Comparison of ENCODE assay signal across 9 mouse cellular contexts in the genomic region with DNA sequence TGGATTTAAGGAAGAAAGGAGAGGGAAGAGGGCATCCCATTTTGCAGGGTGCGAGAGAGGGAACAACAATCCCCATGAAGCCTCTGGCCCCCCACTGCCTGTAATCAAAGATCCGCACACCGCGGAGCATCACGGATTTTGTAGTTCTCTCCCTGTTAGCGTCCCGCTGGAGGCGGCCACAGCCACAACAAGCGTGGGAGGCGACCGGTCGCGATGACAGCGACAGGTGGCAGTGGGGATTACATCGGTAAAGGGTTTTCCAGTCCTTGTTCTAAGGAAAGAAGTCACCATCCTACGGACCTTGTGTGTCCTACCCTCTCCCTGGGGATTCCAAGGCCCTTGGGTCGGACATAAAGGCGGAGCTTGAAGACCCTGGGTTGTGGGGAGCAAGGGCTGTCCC. TPM values are rescaled to one million over a fixed set of nuclear protein-coding genes. Genes with fewer than 3 reads are reported as not detected.
DNase-seq lines count a peak whose midpoint lies in the region; ATAC-seq and TF ChIP-seq lines count a peak whose summit lies in the region.
"Had no signal": no experiment of that assay in that cellular context is flagged by ENCODE, and none has a peak within 500 bp of the region (broad histone marks: within the 10 kb centered on the region; RNA-seq: fewer than 3 reads in every experiment).

No protein-coding gene starts in this region.

- TF ChIP-seq CTCF in gastrocnemius, adult 2 months (IDR thresholded peaks at IDR 0.05): no peak

- no peaks in the 10 kb centered on the region for H3K9me3 ChIP-seq in forebrain, embryonic 10.5 days
- H3K9me3 ChIP-seq in hindbrain, embryonic 14.5 days (ENCODE audit: control insufficient read depth, low read length): no peaks in the 10 kb centered on the region
- H3K9me3 ChIP-seq in limb, embryonic 13.5 days: no peaks in the 10 kb centered on the region

- H3K9ac ChIP-seq in hindbrain, embryonic 14.5 days: peak overlapping the region; percentile 59
- H3K9ac ChIP-seq in limb, embryonic 13.5 days: peak overlapping the region; percentile 25; the same call in 1 of the 2 replicates

- WGBS in forebrain, embryonic 10.5 days: under 1% methylated on average over 18 of the region's 18 CpGs
- WGBS in hindbrain, embryonic 14.5 days: 1% methylated on average over 18 of the region's 18 CpGs
- WGBS in limb, embryonic 13.5 days: 0% methylated on average over 18 of the region's 18 CpGs

- no peak overlapping the region for H3K27ac ChIP-seq in gastrocnemius, adult 2 months
- peak overlapping the region; percentile 79 for H3K27ac ChIP-seq in forebrain, embryonic 10.5 days
- no peak overlapping the region for H3K27ac ChIP-seq in hindbrain, embryonic 14.5 days
- no peak overlapping the region for H3K27ac ChIP-seq in limb, embryonic 13.5 days

- ATAC-seq in hindbrain, embryonic 14.5 days (ENCODE audit: low FRiP score): peak; percentile 31
- no peak for ATAC-seq in limb, embryonic 13.5 days (ENCODE audit: low FRiP score, low read depth)
- ATAC-seq in activated CD4-positive, CD25-positive, alpha-beta regulatory T cell, adult 4 months: no peak

- peak overlapping the region; percentile 87 for H3K4me2 ChIP-seq in hindbrain, embryonic 14.5 days (replicated peaks)
- H3K4me2 ChIP-seq in limb, embryonic 13.5 days (replicated peaks): peak overlapping the region; percentile 97

- DNase-seq in gastrocnemius, adult 2 months: peak; percentile 61
- DNase-seq in gastrocnemius, postnatal 36 days: no peak
- DNase-seq in adrenal gland, postnatal 36 days: peak; percentile 61 to 65
- DNase-seq in forebrain, embryonic 10.5 days (ENCODE audit: extremely low spot score, low spot score): peak; percentile 82
- DNase-seq in hindbrain, embryonic 14.5 days (ENCODE audit: low spot score): no peak
- DNase-seq in neural tube, embryonic 10.5 days (ENCODE audit: extremely low spot score, low spot score): peak; percentile 71

- peaks cover 71% of the 10 kb centered on the region for H3K27me3 ChIP-seq in forebrain, embryonic 10.5 days (ENCODE audit: poor library complexity, severe bottlenecking)
- peaks cover 3% of the 10 kb centered on the region; the same call in 1 of the 2 replicates for H3K27me3 ChIP-seq in hindbrain, embryonic 14.5 days (ENCODE audit: control insufficient read depth, insufficient read depth, low read length)
- peaks cover 90% of the 10 kb centered on the region for H3K27me3 ChIP-seq in limb, embryonic 13.5 days

- H3K4me1 ChIP-seq in forebrain, embryonic 10.5 days: peaks cover 55% of the 10 kb centered on the region
- H3K4me1 ChIP-seq in hindbrain, embryonic 14.5 days (replicated peaks; ENCODE audit: control insufficient read depth, insufficient read depth, low read length): peaks cover 33% of the 10 kb centered on the region
- peaks cover 44% of the 10 kb centered on the region for H3K4me1 ChIP-seq in limb, embryonic 13.5 days

- H3K4me3 ChIP-seq in gastrocnemius, adult 2 months: peak overlapping the region; percentile 59
- H3K4me3 ChIP-seq in forebrain, embryonic 10.5 days: peak overlapping the region; percentile 74
- H3K4me3 ChIP-seq in hindbrain, embryonic 14.5 days (replicated peaks; ENCODE audit: low read length): peak overlapping the region; percentile 63
- H3K4me3 ChIP-seq in limb, embryonic 13.5 days: peak overlapping the region; percentile 28

- intact Hi-C loops in gastrocnemius, adult 2 months (cut with DNase I): no loop called here
- intact Hi-C loops in gastrocnemius, postnatal 36 days (cut with DNase I): no loop called here

- H3K36me3 ChIP-seq in forebrain, embryonic 10.5 days (replicated peaks): no peaks in the 10 kb centered on the region
- H3K36me3 ChIP-seq in hindbrain, embryonic 14.5 days (replicated peaks; ENCODE audit: control insufficient read depth, insufficient read depth): no peaks in the 10 kb centered on the region
- H3K36me3 ChIP-seq in limb, embryonic 13.5 days: no peaks in the 10 kb centered on the region

RNA-seq across cellular contexts. Expression of a gene that starts 3.5 kb away (rescaled TPM):
- 1 to 10 TPM; 3.0 to 3.6 TPM for total RNA-seq in gastrocnemius, adult 2 months (2021)
- total RNA-seq in gastrocnemius, postnatal 36 days (2021): 1 to 10 TPM; 5.3 to 5.7 TPM
- 1 to 10 TPM; 2.6 to 3.9 TPM for total RNA-seq in adrenal gland, postnatal 36 days (2021)
- 0.80 and 0.84 TPM in 2 replicates for polyA plus RNA-seq in forebrain, embryonic 10.5 days (2016; fragmentation: Nextera tagmentation; extraction: Ambion mirVana)
- 7.2 and 8.6 TPM in 2 replicates for polyA plus RNA-seq in hindbrain, embryonic 14.5 days (2014; fragmentation: Nextera tagmentation; extraction: Ambion mirVana)
- polyA plus RNA-seq in limb, embryonic 13.5 days (2015; fragmentation: Nextera tagmentation; extraction: Ambion mirVana): 0.43 and 0.51 TPM in 2 replicates
- polyA plus RNA-seq in activated CD4-positive, CD25-positive, alpha-beta regulatory T cell, adult 4 months (2017; shearing (Covaris generic)): not detected

RNA-seq across cellular contexts. Expression of a gene that starts 14.8 kb away (rescaled TPM):
- total RNA-seq in gastrocnemius, adult 2 months (2021): under 1 TPM in 1 of 2 experiments, not detected in 1; 0.20 TPM
- under 1 TPM; 0.30 to 0.54 TPM for total RNA-seq in gastrocnemius, postnatal 36 days (2021)
- under 1 TPM; 0.40 to 0.89 TPM for total RNA-seq in adrenal gland, postnatal 36 days (2021)
- polyA plus RNA-seq in forebrain, embryonic 10.5 days (2016; fragmentation: Nextera tagmentation; extraction: Ambion mirVana): 0.29 and 0.48 TPM in 2 replicates
- 0.81 and 1.0 TPM in 2 replicates for polyA plus RNA-seq in hindbrain, embryonic 14.5 days (2014; fragmentation: Nextera tagmentation; extraction: Ambion mirVana)
- 1.0 and 1.3 TPM in 2 replicates for polyA plus RNA-seq in limb, embryonic 13.5 days (2015; fragmentation: Nextera tagmentation; extraction: Ambion mirVana)
- 1 to 10 TPM in 1 of 2 experiments, under 1 TPM in 1; 0.38 to 2.8 TPM for polyA plus RNA-seq in activated CD4-positive, CD25-positive, alpha-beta regulatory T cell, adult 4 months (2017; shearing (Covaris generic))

RNA-seq across cellular contexts. Expression of a gene that starts 33.2 kb away (rescaled TPM):
- total RNA-seq in gastrocnemius, adult 2 months (2021): 10 to 100 TPM; 40.6 to 42.7 TPM
- 10 to 100 TPM; 28.9 to 31.1 TPM for total RNA-seq in gastrocnemius, postnatal 36 days (2021)
- total RNA-seq in adrenal gland, postnatal 36 days (2021): 100 to 1,000 TPM in 1 of 2 experiments, 10 to 100 TPM in 1; 98.5 to 113 TPM
- 74.6 and 76.2 TPM in 2 replicates for polyA plus RNA-seq in forebrain, embryonic 10.5 days (2016; fragmentation: Nextera tagmentation; extraction: Ambion mirVana)
- polyA plus RNA-seq in hindbrain, embryonic 14.5 days (2014; fragmentation: Nextera tagmentation; extraction: Ambion mirVana): 50.7 and 53.6 TPM in 2 replicates
- 70.5 and 72.4 TPM in 2 replicates for polyA plus RNA-seq in limb, embryonic 13.5 days (2015; fragmentation: Nextera tagmentation; extraction: Ambion mirVana)
- polyA plus RNA-seq in activated CD4-positive, CD25-positive, alpha-beta regulatory T cell, adult 4 months (2017; shearing (Covaris generic)): 10 to 100 TPM; 38.0 to 61.3 TPM

RNA-seq across cellular contexts. Expression of a gene that starts 38.3 kb away (rescaled TPM):
- total RNA-seq in gastrocnemius, adult 2 months (2021): 1 to 10 TPM; 4.1 to 5.1 TPM
- total RNA-seq in gastrocnemius, postnatal 36 days (2021): 1 to 10 TPM; 5.6 to 6.7 TPM
- total RNA-seq in adrenal gland, postnatal 36 days (2021): 10 to 100 TPM; 12.6 to 17.0 TPM
- polyA plus RNA-seq in forebrain, embryonic 10.5 days (2016; fragmentation: Nextera tagmentation; extraction: Ambion mirVana): 190 and 195 TPM in 2 replicates
- polyA plus RNA-seq in hindbrain, embryonic 14.5 days (2014; fragmentation: Nextera tagmentation; extraction: Ambion mirVana): 14.0 and 17.9 TPM in 2 replicates
- polyA plus RNA-seq in limb, embryonic 13.5 days (2015; fragmentation: Nextera tagmentation; extraction: Ambion mirVana): 101 and 105 TPM in 2 replicates
- 10 to 100 TPM; 19.2 to 27.6 TPM for polyA plus RNA-seq in activated CD4-positive, CD25-positive, alpha-beta regulatory T cell, adult 4 months (2017; shearing (Covaris generic))

RNA-seq across cellular contexts. Expression of a gene that starts 55.1 kb away (rescaled TPM):
- under 1 TPM in 1 of 2 experiments, not detected in 1; 0.08 TPM for total RNA-seq in gastrocnemius, adult 2 months (2021)
- not detected for total RNA-seq in gastrocnemius, postnatal 36 days (2021)
- under 1 TPM; 0.30 to 0.49 TPM for total RNA-seq in adrenal gland, postnatal 36 days (2021)
- polyA plus RNA-seq in forebrain, embryonic 10.5 days (2016; fragmentation: Nextera tagmentation; extraction: Ambion mirVana): not detected in 2 replicates
- 0.09 TPM in 1 of 2 replicates, not detected in the other for polyA plus RNA-seq in hindbrain, embryonic 14.5 days (2014; fragmentation: Nextera tagmentation; extraction: Ambion mirVana)
- 0.19 and 0.25 TPM in 2 replicates for polyA plus RNA-seq in limb, embryonic 13.5 days (2015; fragmentation: Nextera tagmentation; extraction: Ambion mirVana)
- polyA plus RNA-seq in activated CD4-positive, CD25-positive, alpha-beta regulatory T cell, adult 4 months (2017; shearing (Covaris generic)): 1 to 10 TPM in 1 of 2 experiments, not detected in 1; 2.6 TPM
- total RNA-seq: gastrocnemius, adult 8-10 months had no signal

Comparison
In these comparisons a context has a peak if more than half of its experiments do, and no peak if none do; other contexts are left out.
1. DNase-seq: peak in gastrocnemius, adult 2 months (single experiment), adrenal gland, postnatal 36 days (2 of 2), forebrain, embryonic 10.5 days (single experiment) and neural tube, embryonic 10.5 days (single experiment); none in gastrocnemius, postnatal 36 days (0 of 2) and hindbrain, embryonic 14.5 days (single experiment).
2. Peak in every context shown above with its lines, with median percentiles within 50 percentile points of each other: H3K4me3 ChIP-seq.